Mouse (Mus musculus): ENCODE results near the gene Ski. TPM values are rescaled to one million over a fixed set of nuclear protein-coding genes. Genes with fewer than 3 reads are reported as not detected.
"Not testable (repeated sequence)": the region's sequence is repeated elsewhere in the genome, so short reads cannot be mapped to it uniquely, and the experiment has no call there.

Gene Ski
- polyA plus RNA-seq, 1 experiment from 2014 or later, result 34.9 TPM

DNA sequence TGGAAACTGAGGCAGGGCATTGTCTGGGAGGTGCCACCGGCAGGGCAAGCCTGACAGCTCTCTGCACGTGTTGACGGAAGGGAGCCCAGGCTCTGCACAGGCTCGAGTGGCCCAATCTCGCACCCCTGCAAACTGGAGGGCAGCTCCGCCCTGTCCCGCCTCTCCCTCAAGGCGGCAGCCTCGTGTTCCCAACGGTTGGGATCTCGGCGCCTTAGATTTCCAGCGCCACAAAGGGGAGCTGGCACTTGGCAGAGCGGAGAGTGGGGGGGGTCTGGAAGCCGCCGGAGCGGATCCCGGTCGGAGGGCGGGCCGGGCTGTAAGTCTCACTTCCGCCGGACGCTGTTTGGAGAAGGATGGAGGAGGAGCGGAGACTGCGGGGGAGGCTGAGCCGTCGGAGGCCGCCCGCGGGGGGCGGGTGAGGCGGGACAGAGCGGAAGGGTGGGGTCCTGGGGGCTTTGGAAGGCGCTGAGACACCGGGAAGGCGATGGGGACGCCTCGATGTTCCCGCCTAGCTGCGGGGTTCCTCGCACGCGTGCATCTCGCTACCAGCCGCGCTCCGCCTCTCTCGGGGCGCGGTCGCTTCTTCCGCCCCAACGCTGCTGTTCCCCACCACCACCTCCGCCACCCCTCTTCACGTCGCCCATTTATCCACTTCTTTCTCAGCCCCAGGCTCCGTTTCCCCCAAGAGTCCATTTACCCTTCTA is 27.4 kb upstream of the Ski start, which contains the start of gene Faap20:
Faap20 (plus strand) TSS at position 155 of the 704 bp plus-strand sequence.
- peak within 1 kb of the TSS; percentile 94 for H3K4me2 ChIP-seq (ENCODE audit: low read depth, low read length)
- 0% methylated on average over 31 of the region's 58 CpGs for WGBS
- DNase-seq (ENCODE audit: low spot score), result peak; percentile 96
- H3K36me3 ChIP-seq (ENCODE audit: control insufficient read depth, insufficient read depth, low read length), result 0 out of 2 replicates have a peak, but pooled peaks cover 5% of the 10 kb centered on the region
- H3K27ac ChIP-seq (replicated peaks; ENCODE audit: low read depth, low read length), result peak within 1 kb of the TSS; percentile 99
- H3K9ac ChIP-seq (ENCODE audit: low read depth, low read length), result peak within 1 kb of the TSS; percentile 86
- no peaks in the 10 kb centered on the region for H3K9me3 ChIP-seq (ENCODE audit: control insufficient read depth, low read length)
- no peaks in the 10 kb centered on the region for H3K27me3 ChIP-seq (replicated peaks; ENCODE audit: control insufficient read depth, insufficient read depth, low read length)
- H3K4me1 ChIP-seq (ENCODE audit: control insufficient read depth, insufficient read depth, low read length), result peaks cover 19% of the 10 kb centered on the region; the same call in 1 of the 2 replicates
- peak; percentile 91 for ATAC-seq (ENCODE audit: low read depth)
- H3K4me3 ChIP-seq (ENCODE audit: low read depth, low read length), result peak within 1 kb of the TSS; percentile 65

DNA sequence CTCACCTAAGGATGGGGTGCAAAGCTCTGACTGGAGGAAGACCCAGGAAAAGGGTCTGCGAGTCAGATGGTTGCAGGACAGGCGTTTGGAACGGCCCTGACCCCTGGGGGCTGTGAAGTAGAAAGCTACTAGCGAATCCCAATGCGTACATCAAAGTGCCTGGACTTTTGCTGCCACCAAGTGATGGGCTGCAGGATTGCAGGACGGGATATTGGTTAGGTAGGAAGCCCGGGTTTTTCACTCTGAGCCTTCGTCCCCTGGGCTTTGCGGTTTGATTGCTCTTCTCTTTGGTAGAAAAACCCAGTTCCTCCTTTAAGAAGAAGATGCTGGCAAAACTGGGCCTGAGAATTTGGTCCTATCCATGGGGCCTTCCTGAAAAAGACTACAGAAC is 26.9 kb upstream of the Ski start:
- no peaks in the 10 kb centered on the region for H3K27me3 ChIP-seq (replicated peaks; ENCODE audit: control insufficient read depth, insufficient read depth, low read length)
- peak overlapping the region; percentile 94 for H3K4me2 ChIP-seq (ENCODE audit: low read depth, low read length)
- 1% methylated on average over 9 of the region's 9 CpGs for WGBS
- H3K4me1 ChIP-seq (ENCODE audit: control insufficient read depth, insufficient read depth, low read length), result peaks cover 19% of the 10 kb centered on the region; the same call in 1 of the 2 replicates
- DNase-seq (ENCODE audit: low spot score) (peak; percentile 98), ATAC-seq (ENCODE audit: low read depth) (peak; percentile 75)
- H3K36me3 ChIP-seq (ENCODE audit: control insufficient read depth, insufficient read depth, low read length), result 0 out of 2 replicates have a peak, but pooled peaks cover 5% of the 10 kb centered on the region
- peak overlapping the region; percentile 99 for H3K27ac ChIP-seq (replicated peaks; ENCODE audit: low read depth, low read length)
- H3K9me3 ChIP-seq (ENCODE audit: control insufficient read depth, low read length), result no peaks in the 10 kb centered on the region
- H3K9ac ChIP-seq (ENCODE audit: low read depth, low read length), result peak overlapping the region; percentile 86
- H3K4me3 ChIP-seq (ENCODE audit: low read depth, low read length), result peak overlapping the region; percentile 65

DNA sequence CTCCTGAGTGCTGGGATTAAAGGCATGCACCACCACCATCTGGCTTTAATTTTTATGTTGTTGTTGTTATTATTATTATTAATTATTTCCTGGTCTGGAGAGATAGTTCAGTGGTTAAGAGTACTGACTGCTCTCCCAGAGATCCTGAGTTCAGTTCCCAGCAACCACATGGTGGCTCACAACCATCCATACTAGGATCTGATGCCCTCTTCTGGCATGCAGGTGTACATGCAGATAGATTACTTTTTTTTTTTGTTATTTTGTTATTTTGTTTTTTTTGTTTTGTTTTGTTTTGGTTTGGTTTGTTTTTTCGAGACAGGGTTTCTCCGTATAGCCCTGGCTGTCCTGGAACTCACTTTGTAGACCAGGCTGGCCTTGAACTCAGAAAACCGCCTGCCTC is 25.7 kb upstream of the Ski start:
- DNase-seq (ENCODE audit: low spot score); H3K9ac ChIP-seq (ENCODE audit: low read depth, low read length); H3K36me3 ChIP-seq (ENCODE audit: control insufficient read depth, insufficient read depth, low read length); H3K9me3 ChIP-seq (ENCODE audit: control insufficient read depth, low read length); H3K27me3 ChIP-seq (replicated peaks; ENCODE audit: control insufficient read depth, insufficient read depth, low read length); H3K4me3 ChIP-seq (ENCODE audit: low read depth, low read length); H3K27ac ChIP-seq (replicated peaks; ENCODE audit: low read depth, low read length); ATAC-seq (ENCODE audit: low read depth); H3K4me2 ChIP-seq (ENCODE audit: low read depth, low read length): not testable (repeated sequence)
- WGBS, result 91% methylated on average over 3 of the region's 3 CpGs
- H3K4me1 ChIP-seq (ENCODE audit: control insufficient read depth, insufficient read depth, low read length), result peaks cover 19% of the 10 kb centered on the region; the same call in 1 of the 2 replicates

DNA sequence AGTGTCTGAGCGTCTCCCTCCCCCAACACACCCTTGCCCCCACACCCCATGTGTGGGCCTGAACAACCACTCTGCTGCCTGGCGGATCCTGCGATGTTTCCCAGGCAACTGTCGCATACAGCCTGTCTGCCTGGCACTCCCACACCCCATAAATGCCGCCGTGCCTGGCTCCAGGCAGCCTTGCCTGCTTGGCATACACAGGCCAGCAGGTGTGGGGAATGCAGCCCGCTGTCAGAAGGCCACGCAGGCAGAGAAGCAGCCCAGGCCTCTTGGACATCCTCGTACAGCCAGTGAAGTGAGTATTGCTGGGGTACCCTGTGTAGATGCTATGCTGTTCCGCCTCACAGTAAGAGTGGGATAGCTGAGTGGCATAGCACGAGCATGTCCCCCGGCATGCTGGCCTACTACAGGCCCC is 24.3 kb upstream of the Ski start:
- no peaks in the 10 kb centered on the region for H3K36me3 ChIP-seq (ENCODE audit: control insufficient read depth, insufficient read depth, low read length)
- no peaks in the 10 kb centered on the region for H3K9me3 ChIP-seq (ENCODE audit: control insufficient read depth, low read length)
- H3K4me2 ChIP-seq (ENCODE audit: low read depth, low read length), result no peak overlapping the region
- DNase-seq (ENCODE audit: low spot score) (peak; percentile 37), ATAC-seq (ENCODE audit: low read depth) (no peak)
- no peak overlapping the region for H3K27ac ChIP-seq (replicated peaks; ENCODE audit: low read depth, low read length)
- 84% methylated on average over 12 of the region's 12 CpGs for WGBS
- H3K9ac ChIP-seq (ENCODE audit: low read depth, low read length), result no peak overlapping the region
- H3K27me3 ChIP-seq (replicated peaks; ENCODE audit: control insufficient read depth, insufficient read depth, low read length), result no peaks in the 10 kb centered on the region
- no peak overlapping the region for H3K4me3 ChIP-seq (ENCODE audit: low read depth, low read length)
- peaks cover 13% of the 10 kb centered on the region; the same call in 1 of the 2 replicates for H3K4me1 ChIP-seq (ENCODE audit: control insufficient read depth, insufficient read depth, low read length)

DNA sequence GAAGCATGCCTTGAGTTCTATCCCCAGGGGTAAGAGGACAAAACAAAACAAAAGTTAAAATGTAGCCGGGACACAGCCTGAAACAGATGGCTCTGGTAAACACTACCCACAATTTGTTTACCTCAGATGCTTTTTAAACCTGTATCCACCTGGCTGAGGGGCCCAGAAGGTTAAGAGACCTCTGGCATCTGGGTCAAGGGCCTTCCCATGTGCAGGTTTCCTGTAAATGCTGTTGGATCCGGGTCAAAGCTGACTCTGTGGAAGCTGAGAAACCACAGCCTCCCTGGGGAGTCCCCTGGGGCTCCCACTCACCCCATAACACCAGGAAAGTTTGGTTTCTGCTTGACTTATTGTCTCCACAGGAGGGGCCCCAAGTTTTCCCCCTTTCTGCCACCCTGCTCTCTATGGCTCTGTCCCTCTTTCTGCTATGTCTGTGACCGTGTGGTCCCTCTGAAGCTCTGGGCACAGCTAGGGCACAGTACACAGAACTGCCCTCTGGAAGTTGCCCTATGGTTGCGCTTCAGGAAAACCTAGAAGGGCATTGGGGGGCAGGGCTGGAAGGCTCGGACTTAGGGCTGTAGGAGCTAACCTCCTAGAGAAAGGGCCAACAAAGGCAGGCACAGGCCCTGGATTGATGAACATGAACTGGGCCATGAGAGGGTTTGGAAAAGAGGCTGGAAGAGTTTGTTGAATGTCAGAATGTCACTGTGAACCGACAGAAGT is 23.5 kb upstream of the Ski start:
- peak overlapping the region; percentile 25; the same call in 1 of the 2 replicates for H3K9ac ChIP-seq (ENCODE audit: low read depth, low read length)
- peaks cover 6% of the 10 kb centered on the region; the same call in 1 of the 2 replicates for H3K4me1 ChIP-seq (ENCODE audit: control insufficient read depth, insufficient read depth, low read length)
- H3K4me3 ChIP-seq (ENCODE audit: low read depth, low read length), result no peak overlapping the region
- no peaks in the 10 kb centered on the region for H3K27me3 ChIP-seq (replicated peaks; ENCODE audit: control insufficient read depth, insufficient read depth, low read length)
- 47% methylated on average over 6 of the region's 6 CpGs for WGBS
- no peak for ATAC-seq (ENCODE audit: low read depth)
- no peaks in the 10 kb centered on the region for H3K9me3 ChIP-seq (ENCODE audit: control insufficient read depth, low read length)
- DNase-seq (ENCODE audit: low spot score), result no peak
- H3K4me2 ChIP-seq (ENCODE audit: low read depth, low read length), result no peak overlapping the region
- H3K27ac ChIP-seq (replicated peaks; ENCODE audit: low read depth, low read length), result no peak overlapping the region
- no peaks in the 10 kb centered on the region for H3K36me3 ChIP-seq (ENCODE audit: control insufficient read depth, insufficient read depth, low read length)

DNA sequence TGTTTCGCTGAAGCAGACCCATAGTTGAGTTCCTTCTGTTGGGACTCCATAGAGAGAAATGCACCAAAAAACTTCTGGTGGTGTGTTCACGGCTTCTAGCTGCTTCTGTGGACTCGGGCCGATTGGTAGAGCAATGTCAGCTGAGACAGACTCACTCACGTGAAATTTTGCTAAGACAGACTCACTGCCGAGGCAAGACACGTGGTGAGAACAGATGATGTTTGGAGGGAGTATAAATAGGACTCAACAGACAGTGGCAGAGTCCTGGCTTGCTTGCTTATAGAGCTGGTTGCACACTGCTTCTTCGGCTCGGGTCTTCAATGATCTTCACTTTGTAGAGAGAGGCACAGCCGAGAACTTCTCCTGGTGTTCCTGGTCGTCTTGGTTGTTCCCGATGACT is 20.8 kb upstream of the Ski start:
- 82% methylated on average over 12 of the region's 12 CpGs for WGBS
- H3K4me1 ChIP-seq (ENCODE audit: control insufficient read depth, insufficient read depth, low read length), result peaks cover 4% of the 10 kb centered on the region; the same call in 1 of the 2 replicates

DNA sequence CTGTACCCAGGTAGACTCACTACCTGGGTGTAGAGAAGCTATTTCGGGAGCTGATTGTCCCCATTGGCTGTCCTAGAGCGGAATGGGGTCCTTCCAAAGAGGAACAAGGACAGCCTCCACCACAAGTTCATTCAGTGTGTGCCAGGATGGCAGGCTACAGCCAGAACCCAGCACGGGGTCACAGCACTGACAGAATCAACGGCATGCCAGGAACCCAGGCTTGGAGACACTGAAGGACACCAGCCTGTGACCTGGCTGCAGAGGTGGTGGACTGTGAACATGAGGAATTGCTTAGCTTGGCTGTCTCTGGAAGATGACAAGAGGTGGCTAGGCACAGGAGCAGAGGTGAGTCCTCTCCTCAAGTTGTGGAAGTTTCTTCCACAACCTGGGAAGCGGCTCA is 19.9 kb upstream of the Ski start:
- H3K27ac ChIP-seq (replicated peaks; ENCODE audit: low read depth, low read length), result no peak overlapping the region
- H3K4me1 ChIP-seq (ENCODE audit: control insufficient read depth, insufficient read depth, low read length), result peaks cover 13% of the 10 kb centered on the region
- no peak overlapping the region for H3K4me3 ChIP-seq (ENCODE audit: low read depth, low read length)
- no peaks in the 10 kb centered on the region for H3K9me3 ChIP-seq (ENCODE audit: control insufficient read depth, low read length)
- ATAC-seq (ENCODE audit: low read depth) (no peak), DNase-seq (ENCODE audit: low spot score) (no peak)
- no peaks in the 10 kb centered on the region for H3K27me3 ChIP-seq (replicated peaks; ENCODE audit: control insufficient read depth, insufficient read depth, low read length)
- WGBS, result 85% methylated on average over 5 of the region's 5 CpGs
- no peak overlapping the region for H3K9ac ChIP-seq (ENCODE audit: low read depth, low read length)
- no peaks in the 10 kb centered on the region for H3K36me3 ChIP-seq (ENCODE audit: control insufficient read depth, insufficient read depth, low read length)
- H3K4me2 ChIP-seq (ENCODE audit: low read depth, low read length), result no peak overlapping the region

More for the DNA sequence above, 20.8 kb upstream of the Ski start:
- Histone ChIP-seq H3K9ac (ENCODE audit: low read depth, low read length) (no peak overlapping the region), H3K4me2 (ENCODE audit: low read depth, low read length) (no peak overlapping the region), H3K36me3 (ENCODE audit: control insufficient read depth, insufficient read depth, low read length) (no peaks in the 10 kb centered on the region), H3K9me3 (ENCODE audit: control insufficient read depth, low read length) (no peaks in the 10 kb centered on the region), H3K4me3 (ENCODE audit: low read depth, low read length) (no peak overlapping the region), H3K27ac (replicated peaks; ENCODE audit: low read depth, low read length) (no peak overlapping the region), H3K27me3 (replicated peaks; ENCODE audit: control insufficient read depth, insufficient read depth, low read length) (no peaks in the 10 kb centered on the region)
- DNase-seq (ENCODE audit: low spot score), result no peak
- ATAC-seq (ENCODE audit: low read depth), result no peak

DNA sequence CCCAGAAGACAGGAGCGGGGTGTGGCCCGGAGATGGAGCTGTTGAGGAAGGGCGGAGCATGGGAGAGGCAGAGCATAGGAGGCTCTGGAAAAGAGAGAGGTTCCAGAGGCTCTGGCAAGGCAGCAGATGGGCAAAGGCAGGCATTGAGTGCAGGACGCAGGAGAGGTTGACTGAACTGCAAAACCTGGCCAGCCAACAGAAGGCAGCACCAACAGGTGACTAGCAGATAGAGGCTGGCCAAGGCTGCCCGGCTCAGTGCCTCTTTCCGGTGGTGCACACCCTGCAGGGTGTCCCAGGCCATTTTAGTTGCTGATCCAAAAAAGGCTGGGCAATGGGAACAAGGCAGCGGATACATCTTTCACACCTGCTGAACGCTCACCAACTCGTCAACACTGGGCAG is 19.4 kb upstream of the Ski start:
- DNase-seq (ENCODE audit: low spot score), result no peak
- Histone ChIP-seq H3K9ac (ENCODE audit: low read depth, low read length) (no peak overlapping the region), H3K36me3 (ENCODE audit: control insufficient read depth, insufficient read depth, low read length) (no peaks in the 10 kb centered on the region), H3K4me1 (ENCODE audit: control insufficient read depth, insufficient read depth, low read length) (peaks cover 18% of the 10 kb centered on the region), H3K27me3 (replicated peaks; ENCODE audit: control insufficient read depth, insufficient read depth, low read length) (no peaks in the 10 kb centered on the region), H3K4me3 (ENCODE audit: low read depth, low read length) (no peak overlapping the region), H3K4me2 (ENCODE audit: low read depth, low read length) (no peak overlapping the region), H3K27ac (replicated peaks; ENCODE audit: low read depth, low read length) (no peak overlapping the region), H3K9me3 (ENCODE audit: control insufficient read depth, low read length) (no peaks in the 10 kb centered on the region)
- ATAC-seq (ENCODE audit: low read depth), result no peak
- 82% methylated on average over 9 of the region's 9 CpGs for WGBS
